31 mouse cellular contexts compared by ENCODE assay signal in genomic region chr14:74943581-74944117, GRCm38 (mm10). TPM values are rescaled to one million over a fixed set of nuclear protein-coding genes. Genes with fewer than 3 reads are reported as not detected.
DNase-seq lines count a peak whose midpoint lies in the region; ATAC-seq and TF ChIP-seq lines count a peak whose summit lies in the region.
"Had no signal": no experiment of that assay in that cellular context is flagged by ENCODE, and none has a peak within 500 bp of the region (broad histone marks: within the 10 kb centered on the region; RNA-seq: fewer than 3 reads in every experiment).

No protein-coding gene starts in this region.

- 19% methylated on average over 6 of the region's 6 CpGs for WGBS in liver, adult 2 months
- WGBS in liver, embryonic 11.5 days, result 78% methylated on average over 6 of the region's 6 CpGs
- WGBS in forebrain, embryonic 15.5 days, result 93% methylated on average over 6 of the region's 6 CpGs
- 91% methylated on average over 6 of the region's 6 CpGs for WGBS in hindbrain, embryonic 11.5 days

- TF ChIP-seq RAD21 in CH12.LX (IDR thresholded peaks at IDR 0.05; ENCODE audit: low read depth, low read length), result no peak

- dilution Hi-C loops in CH12.LX (cut with MboI; ENCODE audit: extremely low pct_ligation_motif_present, extremely low pct_unique_long_range_greater_than_20kb, low sequenced_read_pairs), result no loop called here

- H3K36me3 ChIP-seq in liver, adult 2 months (ENCODE audit: control insufficient read depth, insufficient read depth, low read length), result no peaks in the 10 kb centered on the region
- no peaks in the 10 kb centered on the region for H3K36me3 ChIP-seq in liver, embryonic 11.5 days (ENCODE audit: control insufficient read depth, insufficient read depth, low read length)
- peaks cover 0 to 19% of the 10 kb centered on the region in 2 experiments for H3K36me3 ChIP-seq in CH12.LX (replicated peaks in 1 of 2; ENCODE audit: control insufficient read depth in 1 of 2, insufficient read depth in 1 of 2, low read length in 1 of 2)
- H3K36me3 ChIP-seq in forebrain, embryonic 15.5 days, result no peaks in the 10 kb centered on the region
- H3K36me3 ChIP-seq in hindbrain, embryonic 11.5 days (ENCODE audit: control insufficient read depth, insufficient read depth, low read length), result no peaks in the 10 kb centered on the region
- H3K36me3 ChIP-seq: embryonic facial prominence, embryonic 13.5 days; forebrain, embryonic 12.5 days; G1E; hindbrain, embryonic 15.5 days; intestine, embryonic 15.5 days had no signal

- no peak for TF ChIP-seq CTCF in liver, adult 2 months (IDR thresholded peaks at IDR 0.05; ENCODE audit: low read depth, low read length)
- TF ChIP-seq CTCF in CH12.LX (conservative IDR thresholded peaks at IDR 0.05 in 1 of 2, IDR thresholded peaks at IDR 0.05 in 1 of 2; ENCODE audit: low read depth in 2 of 2, low read length in 2 of 2), result no peak

- H3K4me2 ChIP-seq in liver, embryonic 11.5 days, result no peak overlapping the region
- peak overlapping the region; percentile 89 for H3K4me2 ChIP-seq in CH12.LX (ENCODE audit: insufficient read depth, low read depth, poor library complexity, severe bottlenecking)
- H3K4me2 ChIP-seq in forebrain, embryonic 15.5 days (replicated peaks), result no peak overlapping the region
- H3K4me2 ChIP-seq in hindbrain, embryonic 11.5 days (replicated peaks; ENCODE audit: low read depth, low read length), result no peak overlapping the region
- H3K4me2 ChIP-seq: embryonic facial prominence, embryonic 13.5 days; forebrain, embryonic 12.5 days; hindbrain, embryonic 12.5 days; hindbrain, embryonic 15.5 days; intestine, embryonic 15.5 days; kidney, embryonic 15.5 days had no signal

- peaks cover 19% of the 10 kb centered on the region; the same call in 1 of the 2 replicates for H3K4me1 ChIP-seq in liver, adult 2 months (ENCODE audit: control insufficient read depth, insufficient read depth, low read length)
- peaks cover 12% of the 10 kb centered on the region for H3K4me1 ChIP-seq in liver, embryonic 11.5 days (replicated peaks; ENCODE audit: control insufficient read depth, insufficient read depth, low read length)
- peaks cover 18 to 71% of the 10 kb centered on the region in 2 experiments for H3K4me1 ChIP-seq in CH12.LX (ENCODE audit: control insufficient read depth in 1 of 2, insufficient read depth in 2 of 2)
- peaks cover 22% of the 10 kb centered on the region for H3K4me1 ChIP-seq in forebrain, embryonic 15.5 days
- H3K4me1 ChIP-seq in hindbrain, embryonic 11.5 days (replicated peaks; ENCODE audit: control insufficient read depth, insufficient read depth, low read length), result peaks cover 3% of the 10 kb centered on the region; the same call in 1 of the 2 replicates

- in situ Hi-C loops in CH12.LX (cut with MboI; ENCODE audit: low pct_ligation_motif_present, low pct_unique_long_range_greater_than_20kb, low sequenced_read_pairs), result no loop called here

- H3K9me3 ChIP-seq in liver, embryonic 11.5 days (ENCODE audit: control insufficient read depth, low read length), result no peaks in the 10 kb centered on the region
- H3K9me3 ChIP-seq in CH12.LX (replicated peaks; ENCODE audit: low read length), result no peaks in the 10 kb centered on the region
- H3K9me3 ChIP-seq in forebrain, embryonic 15.5 days, result no peaks in the 10 kb centered on the region
- no peaks in the 10 kb centered on the region for H3K9me3 ChIP-seq in hindbrain, embryonic 11.5 days (ENCODE audit: control insufficient read depth, low read length)
- H3K9me3 ChIP-seq: embryonic facial prominence, embryonic 10.5 days; embryonic facial prominence, embryonic 13.5 days; forebrain, embryonic 12.5 days; heart, embryonic 10.5 days; hindbrain, embryonic 12.5 days; hindbrain, embryonic 15.5 days; intestine, embryonic 15.5 days; kidney, embryonic 15.5 days had no signal

- peaks cover 45% of the 10 kb centered on the region for H3K79me2 ChIP-seq in liver, adult 2 months (ENCODE audit: control insufficient read depth, insufficient read depth, low read length)
- H3K79me2 ChIP-seq in CH12.LX (replicated peaks; ENCODE audit: control insufficient read depth, extremely low read depth, insufficient read depth, poor library complexity, severe bottlenecking), result peaks cover 69% of the 10 kb centered on the region

- no peak for TF ChIP-seq EP300 in CH12.LX (IDR thresholded peaks at IDR 0.05; ENCODE audit: low read length)

- ATAC-seq in liver, embryonic 11.5 days (replicated peaks; ENCODE audit: low FRiP score), result no peak
- no peak for ATAC-seq in forebrain, embryonic 15.5 days (replicated peaks)
- no peak for ATAC-seq in hindbrain, embryonic 11.5 days (ENCODE audit: low FRiP score)
- ATAC-seq: forebrain, embryonic 16.5 days; intestine, embryonic 15.5 days; Patski had no signal

- 0 out of 2 replicates have a peak overlapping the region, but pooled peaks have one; percentile 19 for H3K27ac ChIP-seq in liver, adult 2 months (replicated peaks; ENCODE audit: insufficient read depth, low read depth, low read length)
- H3K27ac ChIP-seq in liver, embryonic 11.5 days (ENCODE audit: low read depth, low read length), result no peak overlapping the region
- H3K27ac ChIP-seq in CH12.LX (ENCODE audit: insufficient read depth, low read depth), result peak overlapping the region; percentile 66
- H3K27ac ChIP-seq in forebrain, embryonic 15.5 days (replicated peaks), result no peak overlapping the region
- H3K27ac ChIP-seq in hindbrain, embryonic 11.5 days (ENCODE audit: low read depth, low read length), result no peak overlapping the region
- H3K27ac ChIP-seq: embryonic facial prominence, embryonic 10.5 days; embryonic facial prominence, embryonic 13.5 days; forebrain, embryonic 12.5 days; heart, embryonic 10.5 days; hindbrain, embryonic 12.5 days; hindbrain, embryonic 15.5 days; intestine, embryonic 15.5 days; kidney, embryonic 15.5 days had no signal

- no peaks in the 10 kb centered on the region for H3K27me3 ChIP-seq in liver, adult 2 months (ENCODE audit: control insufficient read depth, insufficient read depth, low read length)
- H3K27me3 ChIP-seq in liver, embryonic 11.5 days (replicated peaks; ENCODE audit: control insufficient read depth, insufficient read depth, low read length), result no peaks in the 10 kb centered on the region
- H3K27me3 ChIP-seq in CH12.LX (replicated peaks), result no peaks in the 10 kb centered on the region
- no peaks in the 10 kb centered on the region for H3K27me3 ChIP-seq in forebrain, embryonic 15.5 days
- H3K27me3 ChIP-seq in hindbrain, embryonic 11.5 days (ENCODE audit: control insufficient read depth, insufficient read depth, low read length), result no peaks in the 10 kb centered on the region
- H3K27me3 ChIP-seq: embryonic facial prominence, embryonic 13.5 days; forebrain, embryonic 12.5 days; hindbrain, embryonic 12.5 days; hindbrain, embryonic 15.5 days; intestine, embryonic 15.5 days; kidney, embryonic 15.5 days; Patski had no signal

- H3K4me3 ChIP-seq in liver, adult 2 months (ENCODE audit: insufficient read depth, low read depth, low read length), result no peak overlapping the region
- no peak overlapping the region for H3K4me3 ChIP-seq in liver, embryonic 11.5 days (ENCODE audit: low read depth, low read length)
- peak overlapping the region in 1 of 3 experiments; percentile 20 for H3K4me3 ChIP-seq in CH12.LX (replicated peaks in 1 of 3; ENCODE audit: low read depth in 2 of 3, low read length in 2 of 3, poor library complexity in 1 of 3)
- no peak overlapping the region for H3K4me3 ChIP-seq in forebrain, embryonic 15.5 days
- no peak overlapping the region for H3K4me3 ChIP-seq in hindbrain, embryonic 11.5 days (ENCODE audit: low read depth, low read length)
- H3K4me3 ChIP-seq: embryonic facial prominence, embryonic 10.5 days; embryonic facial prominence, embryonic 13.5 days; erythroblast, embryonic 14.5 days; forebrain, embryonic 12.5 days; heart, embryonic 10.5 days; hindbrain, embryonic 12.5 days; hindbrain, embryonic 15.5 days; intestine, embryonic 15.5 days; kidney, embryonic 15.5 days had no signal

- H3K9ac ChIP-seq in liver, adult 2 months (ENCODE audit: low read depth, low read length), result no peak overlapping the region
- H3K9ac ChIP-seq in liver, embryonic 11.5 days (ENCODE audit: low read depth, low read length), result no peak overlapping the region
- 0 out of 2 replicates have a peak overlapping the region, but pooled peaks have one; percentile 40 for H3K9ac ChIP-seq in CH12.LX (ENCODE audit: insufficient read depth, low read depth)
- no peak overlapping the region for H3K9ac ChIP-seq in forebrain, embryonic 15.5 days (replicated peaks)
- H3K9ac ChIP-seq in hindbrain, embryonic 11.5 days (ENCODE audit: low read depth, low read length), result no peak overlapping the region
- H3K9ac ChIP-seq: embryonic facial prominence, embryonic 13.5 days; forebrain, embryonic 12.5 days; hindbrain, embryonic 12.5 days; hindbrain, embryonic 15.5 days; kidney, embryonic 15.5 days had no signal

- no peak for TF ChIP-seq POLR2A in liver, adult 2 months (IDR thresholded peaks at IDR 0.05; ENCODE audit: extremely low read depth, insufficient read depth, low read length)
- no peak for TF ChIP-seq POLR2A in CH12.LX (IDR thresholded peaks at IDR 0.05; ENCODE audit: low read depth, low read length)

- DNase-seq in heart, adult 11 months, result peak; percentile 91
- DNase-seq in heart, adult 9 months (ENCODE audit: low spot score in 2 of 2), result no peak
- DNase-seq in liver, adult 2 months (ENCODE audit: extremely low read depth, low read depth, low spot score), result peak; percentile 69
- no peak for DNase-seq in liver, embryonic 11.5 days (ENCODE audit: low spot score)
- no peak for DNase-seq in CH12.LX (ENCODE audit: extremely low read depth)
- DNase-seq in hindbrain, embryonic 11.5 days (ENCODE audit: low spot score), result no peak
- DNase-seq: adrenal gland, postnatal 10 days; adrenal gland, postnatal 36 days; cerebellum, adult 11 months; cerebellum, adult 2 months; cerebellum, postnatal 10 days; cerebellum, postnatal 36 days; embryo, embryonic 11 days; gastrocnemius, postnatal 14 days; heart, postnatal 10 days; heart, postnatal 4 days; kidney, adult 11 months; kidney, adult 8-10 months had no signal

TF ChIP-seq in CH12.LX, 34 proteins besides CTCF, POLR2A, EP300 and RAD21:
- TF ChIP-seq ZNF384 (IDR thresholded peaks at IDR 0.05; ENCODE audit: low read depth, low read length) (peak; percentile 81), ELF1 (IDR thresholded peaks at IDR 0.05; ENCODE audit: low read depth, low read length) (no peak), IRF4 (IDR thresholded peaks at IDR 0.05; ENCODE audit: low read depth, low read length) (peak; percentile 22; the same call in 1 of the 2 replicates)

RNA-seq across cellular contexts. Expression of gene Lrch1, which starts 4.0 kb away (rescaled TPM):
- total RNA-seq in liver, adult 2 months (2014; rRNA removed), result 6.1 and 6.5 TPM in 2 replicates
- polyA plus RNA-seq in liver, adult 2 months (2012; rRNA removed), result 1.9 and 2.7 TPM in 2 replicates
- polyA plus RNA-seq in liver, embryonic 11.5 days (2014; fragmentation: Nextera tagmentation; extraction: Ambion mirVana), result 7.9 and 8.0 TPM in 2 replicates
- total RNA-seq in CH12.LX (2012; rRNA removed) (10.3 TPM in 2 replicates), CH12.LX (2014; rRNA removed) (12.8 and 14.1 TPM in 2 replicates)
- polyA plus RNA-seq in CH12.LX (2012; ENCODE audit: insufficient read length, low read depth), result 21.6 and 23.3 TPM in 2 replicates
- polyA plus RNA-seq in forebrain, embryonic 15.5 days (2015; fragmentation: Nextera tagmentation; extraction: Ambion mirVana), result 10.9 and 13.6 TPM in 2 replicates
- 12.0 and 12.6 TPM in 2 replicates for polyA plus RNA-seq in hindbrain, embryonic 11.5 days (2014; fragmentation: Nextera tagmentation; extraction: Ambion mirVana)
- polyA plus RNA-seq: G1E had no signal

Comparison
In these comparisons a context has a peak if more than half of its experiments do, and no peak if none do; other contexts are left out.
1. DNase-seq: peak in heart, adult 11 months (single experiment) and liver, adult 2 months (single experiment); none in heart, adult 9 months (0 of 2), liver, embryonic 11.5 days (single experiment), CH12.LX (single experiment) and hindbrain, embryonic 11.5 days (single experiment).
2. H3K27ac ChIP-seq: peak in liver, adult 2 months (single experiment) and CH12.LX (single experiment); none in liver, embryonic 11.5 days (single experiment), forebrain, embryonic 15.5 days (single experiment) and hindbrain, embryonic 11.5 days (single experiment).